Mouse (Mus musculus): Measurements from ENCODE around the gene Ggn.

- TF ChIP-seq CTCF (IDR thresholded peaks at IDR 0.05; ENCODE audit: borderline replicate concordance, extremely low read depth, insufficient read depth, insufficient read length) (no peak), POLR2A (IDR thresholded peaks at IDR 0.05; ENCODE audit: borderline replicate concordance, extremely low read depth, insufficient read depth, insufficient read length, poor library complexity, severe bottlenecking) (no peak)
These were observed 1.2 kb upstream of the Ggn start for GRCm38 (mm10) chr7:29168791-29169230.
